Mouse (Mus musculus): ENCODE results near the gene Adam15.

Gene Adam15

GRCm38 (mm10) chr3:89349869-89350501, at the start of gene Adam15:
Adam15 (minus strand) TSS chr3:89349996.
- peak; percentile 92 for DNase-seq

- no peak for DNase-seq
These were observed 46.8 kb upstream of the Adam15 start for GRCm38 (mm10) chr3:89396654-89397005.

GRCm38 (mm10) chr3:89395806-89396653, 46.2 kb upstream of the Adam15 start:
- peak; percentile 86 for DNase-seq

GRCm38 (mm10) chr3:89395419-89395805, 45.6 kb upstream of the Adam15 start:
- no peak for DNase-seq

- peak; percentile 96 for DNase-seq
These were observed 45.1 kb upstream of the Adam15 start for GRCm38 (mm10) chr3:89394894-89395256.

GRCm38 (mm10) chr3:89394006-89394893, 44.5 kb upstream of the Adam15 start, which contains the start of gene Zbtb7b:
Zbtb7b (minus strand) TSS chr3:89394776.
- DNase-seq, result peak; percentile 86

- peak; percentile 99 for DNase-seq
These were observed 43.8 kb upstream of the Adam15 start for GRCm38 (mm10) chr3:89393605-89394004.

- peak; percentile 37 for DNase-seq
These were observed 43.1 kb upstream of the Adam15 start for GRCm38 (mm10) chr3:89392871-89393311.

- DNase-seq, result peak; percentile 88
These were observed 42.1 kb upstream of the Adam15 start for GRCm38 (mm10) chr3:89391663-89392511.

- peak; percentile 59 for DNase-seq
These were observed 41.2 kb upstream of the Adam15 start for GRCm38 (mm10) chr3:89390699-89391662.

- DNase-seq, result peak; percentile 69
These were observed 40.3 kb upstream of the Adam15 start for GRCm38 (mm10) chr3:89390111-89390515.

GRCm38 (mm10) chr3:89388901-89389740, 39.3 kb upstream of the Adam15 start:
- peak; percentile 59 for DNase-seq

- DNase-seq, result no peak
These were observed 38.5 kb upstream of the Adam15 start for GRCm38 (mm10) chr3:89388134-89388881.

GRCm38 (mm10) chr3:89387632-89388031, 37.8 kb upstream of the Adam15 start:
- no peak for DNase-seq

- DNase-seq, result no peak
These were observed 36.9 kb upstream of the Adam15 start for GRCm38 (mm10) chr3:89386438-89387420.

GRCm38 (mm10) chr3:89385451-89385850, 35.7 kb upstream of the Adam15 start:
- DNase-seq, result no peak

GRCm38 (mm10) chr3:89384331-89385076, 34.7 kb upstream of the Adam15 start:
- DNase-seq, result peak; percentile 73

All from retina, postnatal 1 day (tissue).